Mouse (Mus musculus): Measurements from ENCODE around the gene Nalcn.
A peak's percentile ranks its signal among the peaks of the same experiment; 100 is the strongest.
"Not testable (repeated sequence)": the region's sequence is repeated elsewhere in the genome, so short reads cannot be mapped to it uniquely, and the experiment has no call there.

Nalcn gene

GRCm38 (mm10) chr14:123626501-123627179, at the start of gene Nalcn:
Nalcn (minus strand) TSS chr14:123627144.
- DNase-seq, result peak; percentile 63

GRCm38 (mm10) chr14:123671076-123671475, 44.1 kb upstream of the Nalcn start:
- DNase-seq, result not testable (repeated sequence)

GRCm38 (mm10) chr14:123664451-123664850, 37.5 kb upstream of the Nalcn start:
- no peak for DNase-seq

- no peak for DNase-seq
Observed at GRCm38 (mm10) chr14:123663206-123663605, 36.3 kb upstream of the Nalcn start.

- DNase-seq, result no peak
Observed at GRCm38 (mm10) chr14:123662386-123662785, 35.4 kb upstream of the Nalcn start.

GRCm38 (mm10) chr14:123661091-123661491, 34.1 kb upstream of the Nalcn start:
- peak; percentile 22 for DNase-seq

GRCm38 (mm10) chr14:123659921-123660385, 33.0 kb upstream of the Nalcn start, which contains the start of gene Itgbl1:
Itgbl1 (plus strand) TSS chr14:123659971.
- DNase-seq, result peak; percentile 29

GRCm38 (mm10) chr14:123627180-123627562, 227 bp upstream of the Nalcn start:
- DNase-seq, result no peak

GRCm38 (mm10) chr14:123622969-123623368, 4.0 kb downstream of the Nalcn start:
- DNase-seq, result no peak

GRCm38 (mm10) chr14:123595265-123595664, 31.7 kb downstream of the Nalcn start:
- DNase-seq, result no peak

GRCm38 (mm10) chr14:123587412-123587811, 39.5 kb downstream of the Nalcn start:
- DNase-seq, result no peak

GRCm38 (mm10) chr14:123582433-123582832, 44.5 kb downstream of the Nalcn start:
- no peak for DNase-seq

- DNase-seq, result no peak
Observed at GRCm38 (mm10) chr14:123575356-123575755, 51.6 kb downstream of the Nalcn start.

- DNase-seq, result no peak
Observed at GRCm38 (mm10) chr14:123574936-123575335, 52.0 kb downstream of the Nalcn start.

GRCm38 (mm10) chr14:123566599-123566998, 60.3 kb downstream of the Nalcn start:
- DNase-seq, result no peak

- DNase-seq, result no peak
Observed at GRCm38 (mm10) chr14:123555533-123555932, 71.4 kb downstream of the Nalcn start.

GRCm38 (mm10) chr14:123554936-123555335, 72.0 kb downstream of the Nalcn start:
- no peak for DNase-seq

GRCm38 (mm10) chr14:123542362-123542761, 84.6 kb downstream of the Nalcn start:
- no peak for DNase-seq

- DNase-seq, result no peak
Observed at GRCm38 (mm10) chr14:123535636-123536035, 91.3 kb downstream of the Nalcn start.

- no peak for DNase-seq
Observed at GRCm38 (mm10) chr14:123533000-123533399, 93.9 kb downstream of the Nalcn start.

- no peak for DNase-seq
Observed at GRCm38 (mm10) chr14:123531271-123531670, 95.7 kb downstream of the Nalcn start.

- no peak for DNase-seq
Observed at GRCm38 (mm10) chr14:123529143-123529542, 97.8 kb downstream of the Nalcn start.

GRCm38 (mm10) chr14:123513376-123514141, 113.4 kb downstream of the Nalcn start:
- DNase-seq, result peak; percentile 24

GRCm38 (mm10) chr14:123512923-123513322, 114.0 kb downstream of the Nalcn start:
- no peak for DNase-seq

Measured in right cerebral cortex, postnatal 14 days (tissue).